Mouse (Mus musculus) forebrain, embryonic 13.5 days (tissue): Measurements from ENCODE around the gene Olfr464. TPM values are rescaled to one million over a fixed set of nuclear protein-coding genes. Genes with fewer than 3 reads are reported as not detected.

Source experiments
- polyA plus RNA-seq: library from polyadenylated mRNA; unstranded; fragments of >200 nt; fragmentation: Nextera tagmentation; extraction: Ambion mirVana; gene quantifications from 2 replicates; pipeline ENCODE4 v1.2.1, GENCODE M21; 2015

Gene Olfr464
- polyA plus RNA-seq, 1 experiment from 2014 or later, result not detected

Other genes starting within 250 kb of the Olfr464 start
- 168 and 177 TPM in 2 replicates for gene Supt4a, start 183.4 kb downstream of the Olfr464 start, polyA plus RNA-seq
- gene Tspoap1, start 160.4 kb downstream of the Olfr464 start, polyA plus RNA-seq, result 20.7 and 29.1 TPM in 2 replicates
- 0.17 and 0.44 TPM in 2 replicates for gene Mpo, start 127.4 kb downstream of the Olfr464 start, polyA plus RNA-seq
- 0.18 and 0.26 TPM in 2 replicates for gene Lpo, start 92.7 kb downstream of the Olfr464 start, polyA plus RNA-seq
- 11.8 and 15.5 TPM in 2 replicates for gene Mks1, start 67.8 kb downstream of the Olfr464 start, polyA plus RNA-seq
- gene Epx, start 45.4 kb downstream of the Olfr464 start, polyA plus RNA-seq, result not detected in 2 replicates
- not detected in 2 replicates for gene Olfr462, start 28.7 kb downstream of the Olfr464 start, polyA plus RNA-seq
- not detected in 2 replicates for gene Olfr463, start 23.6 kb downstream of the Olfr464 start, polyA plus RNA-seq
- 32.4 and 37.0 TPM in 2 replicates for gene Dynll2, start 66.6 kb upstream of the Olfr464 start, polyA plus RNA-seq
- 393 and 402 TPM in 2 replicates for gene Srsf1, start 126.4 kb upstream of the Olfr464 start, polyA plus RNA-seq
- 65.6 and 72.7 TPM in 2 replicates for gene Vezf1, start 147.3 kb upstream of the Olfr464 start, polyA plus RNA-seq
- gene Cuedc1, start 177.1 kb upstream of the Olfr464 start, polyA plus RNA-seq, result 32.8 and 37.4 TPM in 2 replicates